Mouse (Mus musculus) adrenal gland, adult 8-10 months (tissue): ENCODE measurements around the gene Dnajc6. TPM values are rescaled to one million over a fixed set of nuclear protein-coding genes. Genes with fewer than 3 reads are reported as not detected.

Source experiments
- DNase-seq: peaks from one replicate; pipeline ENCODE4 v3.0.0; 2022
- total RNA-seq, 4 experiments: library from RNA; stranded (reverse); gene quantifications; 2 replicates each; pipeline ENCODE4 v1.2.4; 2022

The Dnajc6 gene
- total RNA-seq, 4 experiments from 2014 or later = 5.8 to 20.3 (median 11.7) TPM

- DNase-seq = no peak
These were observed 72.6 kb downstream of the Dnajc6 start for GRCm38 (mm10) chr4:101569076-101569475.

- no peak for DNase-seq
These were observed 75.7 kb downstream of the Dnajc6 start for GRCm38 (mm10) chr4:101572142-101572541.

- no peak for DNase-seq
These were observed 78.9 kb downstream of the Dnajc6 start for GRCm38 (mm10) chr4:101575307-101575706.

- DNase-seq = no peak
These were observed 82.3 kb downstream of the Dnajc6 start for GRCm38 (mm10) chr4:101578720-101579119.

GRCm38 (mm10) chr4:101579517-101579916, 83.1 kb downstream of the Dnajc6 start:
- DNase-seq = no peak

GRCm38 (mm10) chr4:101581156-101581555, 84.7 kb downstream of the Dnajc6 start:
- no peak for DNase-seq

- DNase-seq = no peak
These were observed 86.4 kb downstream of the Dnajc6 start for GRCm38 (mm10) chr4:101582882-101583281.

GRCm38 (mm10) chr4:101584524-101585454, 88.3 kb downstream of the Dnajc6 start:
- no peak for DNase-seq

GRCm38 (mm10) chr4:101585455-101586184, 89.2 kb downstream of the Dnajc6 start:
- no peak for DNase-seq

GRCm38 (mm10) chr4:101588932-101589331, 92.5 kb downstream of the Dnajc6 start:
- DNase-seq = no peak

- DNase-seq = no peak
These were observed 93.3 kb downstream of the Dnajc6 start for GRCm38 (mm10) chr4:101589771-101590170.

- DNase-seq = no peak
These were observed 95.0 kb downstream of the Dnajc6 start for GRCm38 (mm10) chr4:101591400-101591799.

GRCm38 (mm10) chr4:101592466-101592865, 96.0 kb downstream of the Dnajc6 start:
- no peak for DNase-seq

GRCm38 (mm10) chr4:101601758-101602157, 105.3 kb downstream of the Dnajc6 start:
- no peak for DNase-seq

GRCm38 (mm10) chr4:101603635-101604034, 107.2 kb downstream of the Dnajc6 start:
- no peak for DNase-seq

GRCm38 (mm10) chr4:101616520-101616919, 120.1 kb downstream of the Dnajc6 start:
- no peak for DNase-seq

- DNase-seq = no peak
These were observed 121.3 kb downstream of the Dnajc6 start for GRCm38 (mm10) chr4:101617742-101618141.

GRCm38 (mm10) chr4:101620206-101620605, 123.8 kb downstream of the Dnajc6 start:
- DNase-seq = no peak

- DNase-seq = no peak
These were observed 124.8 kb downstream of the Dnajc6 start for GRCm38 (mm10) chr4:101621241-101621640.

GRCm38 (mm10) chr4:101625278-101625677, 128.8 kb downstream of the Dnajc6 start:
- DNase-seq = no peak

- no peak for DNase-seq
These were observed 139.1 kb downstream of the Dnajc6 start for GRCm38 (mm10) chr4:101635596-101635995.

- DNase-seq = no peak
These were observed 141.0 kb downstream of the Dnajc6 start for GRCm38 (mm10) chr4:101637472-101637871.

GRCm38 (mm10) chr4:101640631-101641030, 144.2 kb downstream of the Dnajc6 start:
- no peak for DNase-seq
